Mouse (Mus musculus) MEL (cell line): ENCODE measurements around the gene Lcor.

ENCODE experiments used
- CTCF ChIP-seq, 3 experiments: IDR thresholded peaks in 2 of 3; conservative IDR thresholded peaks in 1 of 3; 2 replicates each; pipeline ENCODE4 v1.5.1; 2011 to 2012; ENCODE audit warnings: low read length in 3 of 3, low read depth in 2 of 3, mild to moderate bottlenecking in 2 of 3, improper control_type of control experiment in 1 of 3, inconsistent platforms in 1 of 3, mixed read lengths in 1 of 3, moderate library complexity in 1 of 3; ENCODE audit not compliant: control insufficient read depth in 1 of 3, insufficient read depth in 1 of 3, poor library complexity in 1 of 3, severe bottlenecking in 1 of 3
- MAX ChIP-seq: IDR thresholded peaks from 2 replicates; pipeline ENCODE4 v1.6.1; 2011; ENCODE audit warnings: low read length, improper control_type of control experiment
- MAZ ChIP-seq: IDR thresholded peaks from 2 replicates; pipeline ENCODE4 v1.6.1; 2012; ENCODE audit warnings: low read depth, mild to moderate bottlenecking, inconsistent platforms, low read length, improper control_type of control experiment
- MYB ChIP-seq: IDR thresholded peaks from 2 replicates; pipeline ENCODE4 v1.6.1; 2011; ENCODE audit warnings: mild to moderate bottlenecking, low read depth, low read length, improper control_type of control experiment
- POLR2A ChIP-seq, 2 experiments: IDR thresholded peaks; 2 replicates each; pipeline ENCODE4 v1.6.1; 2011 to 2012; ENCODE audit warnings: low read length in 2 of 2, mild to moderate bottlenecking in 2 of 2, control low read depth in 1 of 2, improper control_type of control experiment in 1 of 2, low read depth in 1 of 2, moderate library complexity in 1 of 2; ENCODE audit not compliant: control insufficient read depth in 1 of 2, insufficient read depth in 1 of 2, poor library complexity in 1 of 2
- POLR2AphosphoS5 ChIP-seq: IDR thresholded peaks from 2 replicates; pipeline ENCODE4 v1.6.1; 2012; ENCODE audit warnings: low read depth, borderline replicate concordance, mild to moderate bottlenecking, inconsistent platforms, low read length, moderate library complexity, mixed read lengths
- RAD21 ChIP-seq: IDR thresholded peaks from 2 replicates; pipeline ENCODE4 v1.6.1; 2011; ENCODE audit warnings: mild to moderate bottlenecking, low read depth, low read length, improper control_type of control experiment
- RCOR1 ChIP-seq: IDR thresholded peaks from 2 replicates; pipeline ENCODE4 v1.6.1; 2012; ENCODE audit warnings: low read depth, mild to moderate bottlenecking, inconsistent platforms, low read length, improper control_type of control experiment
- TAL1 ChIP-seq: IDR thresholded peaks from 2 replicates; pipeline ENCODE4 v1.6.1; 2012; ENCODE audit warnings: mild to moderate bottlenecking, inconsistent platforms, low read length, moderate library complexity, mixed read lengths
- USF1 ChIP-seq: IDR thresholded peaks from 2 replicates; pipeline ENCODE4 v1.6.1; 2014; ENCODE audit warnings: low read depth, mild to moderate bottlenecking, inconsistent platforms, low read length, improper control_type of control experiment, moderate library complexity
- ZC3H11A ChIP-seq: IDR thresholded peaks from 2 replicates; pipeline ENCODE4 v1.6.1; 2012; ENCODE audit warnings: low read depth, mild to moderate bottlenecking, inconsistent platforms, low read length, improper control_type of control experiment
- ZNF384 ChIP-seq: IDR thresholded peaks from 2 replicates; pipeline ENCODE4 v1.6.1; 2012; ENCODE audit warnings: low read depth, mild to moderate bottlenecking, inconsistent platforms, low read length, improper control_type of control experiment

GRCm38 (mm10) chr19:41589681-41590080 is 107.2 kb downstream of the Lcor start:
- TF ChIP-seq CTCF (IDR thresholded peaks at IDR 0.05 in 2 of 3, conservative IDR thresholded peaks at IDR 0.05 in 1 of 3; ENCODE audit: control insufficient read depth in 1 of 3, insufficient read depth in 1 of 3, low read depth in 2 of 3, low read length in 3 of 3, poor library complexity in 1 of 3, severe bottlenecking in 1 of 3) (no peak), USF1 (no peak), MAX (no peak), POLR2A (IDR thresholded peaks at IDR 0.05; ENCODE audit: control insufficient read depth in 1 of 2, insufficient read depth in 1 of 2, low read depth in 1 of 2, low read length in 2 of 2, poor library complexity in 1 of 2) (no peak), RAD21 (no peak), ZNF384 (no peak), MAZ (no peak), RCOR1 (no peak), MYB (no peak), ZC3H11A (no peak), TAL1 (no peak), POLR2AphosphoS5 (no peak)
